Mouse (Mus musculus): ENCODE data around the gene Midn. TPM values are rescaled to one million over a fixed set of nuclear protein-coding genes. Genes with fewer than 3 reads are reported as not detected.

The Midn gene
- total RNA-seq, 2 experiments from 2014 or later = 90.9 to 100.0 TPM

- DNase-seq (ENCODE audit: low spot score in 2 of 2) = no peak
These were observed 40.5 kb downstream of the Midn start for GRCm38 (mm10) chr10:80188453-80189024.

- DNase-seq (ENCODE audit: low spot score in 2 of 2) = no peak
These were observed 41.9 kb downstream of the Midn start for GRCm38 (mm10) chr10:80189999-80190398.

- DNase-seq (ENCODE audit: low spot score in 2 of 2) = peak in 1 of 2 experiments; percentile 64
These were observed 42.5 kb downstream of the Midn start for GRCm38 (mm10) chr10:80190491-80191051.

GRCm38 (mm10) chr10:80193976-80194375, 45.9 kb downstream of the Midn start:
- no peak for DNase-seq (ENCODE audit: low spot score in 2 of 2)

GRCm38 (mm10) chr10:80194441-80194840, 46.4 kb downstream of the Midn start:
- DNase-seq (ENCODE audit: low spot score in 2 of 2) = no peak

GRCm38 (mm10) chr10:80196167-80196566, 48.1 kb downstream of the Midn start:
- DNase-seq (ENCODE audit: low spot score in 2 of 2) = no peak

GRCm38 (mm10) chr10:80196778-80197581, 48.9 kb downstream of the Midn start:
- DNase-seq (ENCODE audit: low spot score in 2 of 2) = no peak

GRCm38 (mm10) chr10:80199440-80200008, 51.5 kb downstream of the Midn start:
- peak; percentile 60 to 84 for DNase-seq (ENCODE audit: low spot score in 2 of 2)

GRCm38 (mm10) chr10:80200485-80200884, 52.4 kb downstream of the Midn start:
- DNase-seq (ENCODE audit: low spot score in 2 of 2) = no peak

- DNase-seq (ENCODE audit: low spot score in 2 of 2) = no peak
These were observed 56.0 kb downstream of the Midn start for GRCm38 (mm10) chr10:80204055-80204454.

GRCm38 (mm10) chr10:80207201-80207600, 59.1 kb downstream of the Midn start:
- DNase-seq (ENCODE audit: low spot score in 2 of 2) = no peak

- no peak for DNase-seq (ENCODE audit: low spot score in 2 of 2)
These were observed 59.6 kb downstream of the Midn start for GRCm38 (mm10) chr10:80207676-80208075.

Other genes with a start within 250 kb of the Midn start
- 10 to 100 TPM; 48.8 to 51.9 TPM for gene Med16, start 239.3 kb upstream of the Midn start, total RNA-seq (2021)
- not detected for gene Gm26602, start 237.4 kb upstream of the Midn start, total RNA-seq (2021)
- gene Kiss1r, start 231.3 kb upstream of the Midn start, total RNA-seq (2021) = 1 to 10 TPM; 5.0 to 8.9 TPM
- gene R3hdm4, start 227.1 kb upstream of the Midn start, total RNA-seq (2021) = 100 to 1,000 TPM; 424 to 430 TPM
- gene Arid3a, start 221.2 kb upstream of the Midn start, total RNA-seq (2021) = 1 to 10 TPM; 4.5 to 6.4 TPM
- 10 to 100 TPM; 35.5 to 40.8 TPM for gene Wdr18, start 188.1 kb upstream of the Midn start, total RNA-seq (2021)
- under 1 TPM; 0.12 to 0.21 TPM for gene Grin3b, start 177.6 kb upstream of the Midn start, total RNA-seq (2021)
- 100 to 1,000 TPM; 135 to 144 TPM for gene Tmem259, start 163.9 kb upstream of the Midn start, total RNA-seq (2021)
- 1 to 10 TPM; 7.5 to 9.3 TPM for gene Cnn2, start 159.7 kb upstream of the Midn start, total RNA-seq (2021)
- gene Abca7, start 151.8 kb upstream of the Midn start, total RNA-seq (2021) = 10 to 100 TPM in 1 of 2 experiments, 1 to 10 TPM in 1; 9.8 to 10.5 TPM
- 1 to 10 TPM; 3.8 to 3.9 TPM for gene Arhgap45, start 131.6 kb upstream of the Midn start, total RNA-seq (2021)
- gene Polr2e, start 108.5 kb upstream of the Midn start, total RNA-seq (2021) = 10 to 100 TPM; 74.1 to 74.3 TPM
- gene Gpx4, start 101.1 kb upstream of the Midn start, total RNA-seq (2021) = 100 to 1,000 TPM; 456 to 501 TPM
- gene Sbno2, start 42.7 kb upstream of the Midn start, total RNA-seq (2021) = 10 to 100 TPM; 19.8 to 21.3 TPM
- 10 to 100 TPM; 89.2 to 90.7 TPM for gene Stk11, start 32.5 kb upstream of the Midn start, total RNA-seq (2021)
- gene Atp5d, start 9.6 kb upstream of the Midn start, total RNA-seq (2021) = 100 to 1,000 TPM; 397 to 417 TPM
- 100 to 1,000 TPM; 401 to 436 TPM for gene Cbarp, start 7.4 kb upstream of the Midn start, total RNA-seq (2021)
- 100 to 1,000 TPM in 1 of 2 experiments, 10 to 100 TPM in 1; 93.5 to 126 TPM for gene Cirbp, start 17.7 kb downstream of the Midn start, total RNA-seq (2021)
- 1 to 10 TPM; 5.1 to 5.2 TPM for gene 1600002K03Rik, start 24.7 kb downstream of the Midn start, total RNA-seq (2021)
- 10 to 100 TPM; 14.8 TPM for gene Efna2, start 31.2 kb downstream of the Midn start, total RNA-seq (2021)
- 10 to 100 TPM; 34.4 to 43.7 TPM for gene Mum1, start 78.2 kb downstream of the Midn start, total RNA-seq (2021)
- 100 to 1,000 TPM; 169 to 175 TPM for gene Ndufs7, start 100.8 kb downstream of the Midn start, total RNA-seq (2021)
- gene Gamt, start 112.7 kb downstream of the Midn start, total RNA-seq (2021) = 10 to 100 TPM; 39.9 to 43.7 TPM
- gene Dazap1, start 113.2 kb downstream of the Midn start, total RNA-seq (2021) = 10 to 100 TPM; 83.0 to 93.6 TPM
- gene Rps15, start 144.2 kb downstream of the Midn start, total RNA-seq (2021) = 100 to 1,000 TPM; 727 to 762 TPM
- gene Apc2, start 147.7 kb downstream of the Midn start, total RNA-seq (2021) = 100 to 1,000 TPM; 131 to 133 TPM
- gene 2310011J03Rik, start 172.3 kb downstream of the Midn start, total RNA-seq (2021) = 10 to 100 TPM; 20.4 to 23.1 TPM
- 1 to 10 TPM; 3.2 to 4.4 TPM for gene Pcsk4, start 181.2 kb downstream of the Midn start, total RNA-seq (2021)
- gene Reep6, start 181.7 kb downstream of the Midn start, total RNA-seq (2021) = 10 to 100 TPM; 10.1 to 10.6 TPM
- gene Adamtsl5, start 200.1 kb downstream of the Midn start, total RNA-seq (2021) = 1 to 10 TPM; 2.0 to 2.8 TPM
- 1 to 10 TPM; 3.2 to 3.4 TPM for gene Plk5, start 208.2 kb downstream of the Midn start, total RNA-seq (2021)
- gene Mex3d, start 239.4 kb downstream of the Midn start, total RNA-seq (2021) = 10 to 100 TPM; 20.3 to 24.2 TPM

All from layer of hippocampus, postnatal 14 days (tissue).